ENCODE assay signal across 9 mouse cellular contexts in genomic region chr13:111789420-111790065, GRCm38 (mm10). TPM values are rescaled to one million over a fixed set of nuclear protein-coding genes. Genes with fewer than 3 reads are reported as not detected.
DNase-seq lines count a peak whose midpoint lies in the region; ATAC-seq and TF ChIP-seq lines count a peak whose summit lies in the region.
"Had no signal": no experiment of that assay in that cellular context is flagged by ENCODE, and none has a peak within 500 bp of the region (broad histone marks: within the 10 kb centered on the region; RNA-seq: fewer than 3 reads in every experiment).

No protein-coding gene starts in this region.

- H3K36me3 ChIP-seq in kidney, adult 2 months (ENCODE audit: control insufficient read depth, insufficient read depth, low read length) = no peaks in the 10 kb centered on the region
- H3K36me3 ChIP-seq in embryonic facial prominence, embryonic 10.5 days (replicated peaks) = no peaks in the 10 kb centered on the region
- H3K36me3 ChIP-seq in forebrain, embryonic 13.5 days (ENCODE audit: poor library complexity, severe bottlenecking) = no peaks in the 10 kb centered on the region

- intact Hi-C loops in left cerebral cortex, adult 2 months (cut with DNase I) = loop anchor here (5.0 to 10.0 kb wide), 2 partner anchors 408 to 715 kb away; no protein-coding TSS in a partner anchor

- peaks cover 33% of the 10 kb centered on the region for H3K4me1 ChIP-seq in kidney, adult 2 months (ENCODE audit: control insufficient read depth, insufficient read depth, low read length)
- peaks cover 67% of the 10 kb centered on the region for H3K4me1 ChIP-seq in embryonic facial prominence, embryonic 10.5 days
- H3K4me1 ChIP-seq in forebrain, embryonic 13.5 days = peaks cover 40% of the 10 kb centered on the region

- H3K27ac ChIP-seq in kidney, adult 2 months (ENCODE audit: insufficient read depth, low read depth, low read length) = peak overlapping the region; percentile 4; the same call in 1 of the 2 replicates
- H3K27ac ChIP-seq in embryonic facial prominence, embryonic 10.5 days (replicated peaks) = peak overlapping the region; percentile 66
- H3K27ac ChIP-seq in left cerebral cortex, adult 2 months = no peak overlapping the region
- H3K27ac ChIP-seq in forebrain, embryonic 13.5 days = no peak overlapping the region

- ATAC-seq in forebrain, embryonic 13.5 days = no peak

- no peak for TF ChIP-seq POLR2A in kidney, adult 2 months (IDR thresholded peaks at IDR 0.05; ENCODE audit: low read depth, low read length)

- TF ChIP-seq CTCF in kidney, adult 2 months (conservative IDR thresholded peaks at IDR 0.05; ENCODE audit: insufficient read depth, insufficient read length, low read depth, low read length) = no peak
- TF ChIP-seq CTCF in left cerebral cortex, adult 2 months (IDR thresholded peaks at IDR 0.05) = no peak

- H3K4me2 ChIP-seq in forebrain, embryonic 13.5 days = no peak overlapping the region

- DNase-seq in kidney, adult 2 months = peak; percentile 54
- no peak for DNase-seq in kidney, adult 8-10 months
- DNase-seq in MN1 (ENCODE audit: low spot score) = peak; percentile 63
- peak; percentile 50 for DNase-seq in embryonic facial prominence, embryonic 10.5 days (ENCODE audit: low spot score)
- DNase-seq in kidney, postnatal 4 days = peak; percentile 45 to 60
- DNase-seq in left cerebral cortex, adult 2 months (ENCODE audit: extremely low spot score in 1 of 2, low spot score in 2 of 2) = no peak
- no peak for DNase-seq in cerebellum, adult 8-10 months

- no peak overlapping the region for H3K9ac ChIP-seq in forebrain, embryonic 13.5 days

- no peaks in the 10 kb centered on the region for H3K9me3 ChIP-seq in embryonic facial prominence, embryonic 10.5 days
- H3K9me3 ChIP-seq in forebrain, embryonic 13.5 days (replicated peaks) = no peaks in the 10 kb centered on the region
- H3K9me3 ChIP-seq: megakaryocyte, embryonic 14.5 days had no signal

- H3K4me3 ChIP-seq in kidney, adult 2 months (ENCODE audit: insufficient read depth, low read depth, low read length) = no peak overlapping the region
- no peak overlapping the region for H3K4me3 ChIP-seq in embryonic facial prominence, embryonic 10.5 days
- no peak overlapping the region for H3K4me3 ChIP-seq in left cerebral cortex, adult 2 months
- H3K4me3 ChIP-seq in forebrain, embryonic 13.5 days = no peak overlapping the region

- 13% methylated on average over 9 of the region's 9 CpGs for WGBS in kidney, adult 2 months
- WGBS in embryonic facial prominence, embryonic 10.5 days = 20% methylated on average over 9 of the region's 9 CpGs
- WGBS in forebrain, embryonic 13.5 days = 49% methylated on average over 9 of the region's 9 CpGs

- H3K27me3 ChIP-seq in kidney, adult 2 months (replicated peaks; ENCODE audit: control insufficient read depth, insufficient read depth, low read length) = no peaks in the 10 kb centered on the region
- no peaks in the 10 kb centered on the region for H3K27me3 ChIP-seq in embryonic facial prominence, embryonic 10.5 days (replicated peaks; ENCODE audit: low read depth, poor library complexity, severe bottlenecking)
- no peaks in the 10 kb centered on the region for H3K27me3 ChIP-seq in forebrain, embryonic 13.5 days

RNA-seq across cellular contexts. Expression of gene Map3k1, which starts 19.2 kb away (rescaled TPM):
- 16.6 and 17.8 TPM in 2 replicates for polyA plus RNA-seq in kidney, adult 2 months (2012; rRNA removed)
- 15.7 and 16.1 TPM in 2 replicates for polyA plus RNA-seq in embryonic facial prominence, embryonic 10.5 days (2016; fragmentation: Nextera tagmentation; extraction: Ambion mirVana)
- 10 to 100 TPM in 1 of 2 experiments, 1 to 10 TPM in 1; 8.8 to 11.1 TPM for total RNA-seq in left cerebral cortex, adult 2 months (2021)
- 11.1 and 11.8 TPM in 2 replicates for polyA plus RNA-seq in forebrain, embryonic 13.5 days (2015; fragmentation: Nextera tagmentation; extraction: Ambion mirVana)

Comparison
In these comparisons a context has a peak if more than half of its experiments do, and no peak if none do; other contexts are left out.
1. DNase-seq: peak in kidney, adult 2 months (single experiment), MN1 (single experiment), embryonic facial prominence, embryonic 10.5 days (single experiment) and kidney, postnatal 4 days (2 of 2); none in kidney, adult 8-10 months (0 of 2), left cerebral cortex, adult 2 months (0 of 2) and cerebellum, adult 8-10 months (single experiment).
2. H3K27ac ChIP-seq: peak in kidney, adult 2 months (single experiment) and embryonic facial prominence, embryonic 10.5 days (single experiment); none in left cerebral cortex, adult 2 months (single experiment) and forebrain, embryonic 13.5 days (single experiment).